Mouse (Mus musculus): ENCODE data around the gene Klf16. TPM values are rescaled to one million over a fixed set of nuclear protein-coding genes. Genes with fewer than 3 reads are reported as not detected.

The Klf16 gene
- polyA plus RNA-seq, 1 experiment from 2014 or later = 7.2 TPM

DNA sequence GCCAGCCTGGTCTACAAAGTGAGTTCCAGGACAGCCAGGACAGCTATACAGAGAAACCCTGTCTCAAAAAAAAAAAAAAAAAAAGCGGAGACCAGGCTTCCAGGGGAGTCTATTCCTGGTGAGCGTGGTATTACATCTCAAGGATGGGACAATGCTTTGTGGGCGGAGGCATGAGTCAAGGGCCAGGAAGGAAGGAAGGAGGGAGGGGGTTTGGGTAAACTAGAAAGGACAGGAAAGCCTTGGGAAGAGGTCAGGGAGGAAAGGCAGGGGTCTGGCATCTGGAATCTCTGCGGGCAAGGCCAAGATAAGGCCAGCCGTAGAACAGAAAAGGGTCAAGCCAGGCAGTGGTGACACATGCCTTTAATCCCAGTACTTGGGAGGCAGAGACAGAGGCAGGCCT lies 37.6 kb downstream of the Klf16 start:
- DNase-seq (ENCODE audit: low spot score) (no peak), ATAC-seq (peak; percentile 11)
- no peak overlapping the region for H3K4me3 ChIP-seq (ENCODE audit: low read depth, low read length)
- WGBS = 29% methylated on average over 5 of the region's 5 CpGs
- H3K4me1 ChIP-seq (ENCODE audit: insufficient read depth, low read depth, low read length) = no peaks in the 10 kb centered on the region
- TF ChIP-seq CTCF (IDR thresholded peaks at IDR 0.05) (no peak), EP300 (IDR thresholded peaks at IDR 0.05) (no peak)
- no peak overlapping the region for H3K4me2 ChIP-seq (replicated peaks; ENCODE audit: low read depth, low read length)
- H3K27ac ChIP-seq (ENCODE audit: low read length) = no peak overlapping the region
- no peak overlapping the region for H3K9ac ChIP-seq (replicated peaks; ENCODE audit: low read depth)
- peaks cover 14% of the 10 kb centered on the region for H3K36me3 ChIP-seq (ENCODE audit: insufficient read depth, low read length)
- 0 out of 2 replicates have a peak, but pooled peaks cover 3% of the 10 kb centered on the region for H3K27me3 ChIP-seq (replicated peaks; ENCODE audit: insufficient read depth, low read length)
- H3K9me3 ChIP-seq (ENCODE audit: low read length) = no peaks in the 10 kb centered on the region

DNA sequence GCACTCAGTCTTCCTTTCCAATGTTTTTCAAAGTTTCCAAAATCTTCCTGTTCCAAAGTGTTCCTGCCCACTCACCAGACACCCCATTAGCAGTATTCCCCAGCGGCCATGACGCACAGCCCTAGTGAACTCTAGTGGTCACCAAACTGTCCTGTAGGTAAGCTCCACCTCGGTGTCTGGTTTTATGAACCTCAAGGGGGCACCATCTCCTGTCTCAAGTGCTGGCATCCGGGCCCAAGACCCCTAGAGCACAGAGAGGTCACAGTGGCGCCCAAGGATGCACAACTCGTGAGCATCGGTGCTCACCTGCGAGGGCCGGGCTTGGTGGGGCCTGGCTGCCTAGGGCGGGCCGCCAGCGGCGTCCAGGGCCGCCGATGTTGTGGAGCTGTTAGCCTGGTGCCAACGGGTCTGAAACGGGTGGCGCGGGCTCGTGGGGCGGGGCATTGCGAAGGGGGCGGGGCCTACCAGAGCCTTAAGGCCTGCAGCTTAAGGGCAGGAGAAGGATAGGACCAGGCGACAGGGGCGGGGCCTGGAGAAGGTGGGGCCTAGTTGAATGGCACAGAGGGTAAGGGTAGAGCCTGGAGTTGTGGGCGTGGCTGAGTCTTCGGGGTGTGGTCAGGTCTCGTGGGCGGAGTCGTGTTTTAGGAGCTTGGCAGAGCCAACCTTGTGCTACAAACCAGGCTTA lies 38.3 kb downstream of the Klf16 start, which contains the start of gene Atp8b3:
TSS of gene Atp8b3 (minus strand) at position 415 of the 685 bp plus-strand sequence.
- ATAC-seq (peak; percentile 93), DNase-seq (ENCODE audit: low spot score) (peak; percentile 93)
- Histone ChIP-seq H3K9me3 (ENCODE audit: low read length) (no peaks in the 10 kb centered on the region), H3K4me1 (ENCODE audit: insufficient read depth, low read depth, low read length) (no peaks in the 10 kb centered on the region), H3K4me3 (ENCODE audit: low read depth, low read length) (no peak within 1 kb of the TSS), H3K36me3 (ENCODE audit: insufficient read depth, low read length) (peaks cover 8% of the 10 kb centered on the region), H3K27ac (ENCODE audit: low read length) (no peak within 1 kb of the TSS), H3K27me3 (replicated peaks; ENCODE audit: insufficient read depth, low read length) (0 out of 2 replicates have a peak, but pooled peaks cover 3% of the 10 kb centered on the region), H3K9ac (replicated peaks; ENCODE audit: low read depth) (no peak within 1 kb of the TSS), H3K4me2 (replicated peaks; ENCODE audit: low read depth, low read length) (peak within 1 kb of the TSS; percentile 39)
- 4% methylated on average over 30 of the region's 30 CpGs for WGBS
- TF ChIP-seq CTCF (IDR thresholded peaks at IDR 0.05) (peak; percentile 56), EP300 (IDR thresholded peaks at IDR 0.05) (no peak)

DNA sequence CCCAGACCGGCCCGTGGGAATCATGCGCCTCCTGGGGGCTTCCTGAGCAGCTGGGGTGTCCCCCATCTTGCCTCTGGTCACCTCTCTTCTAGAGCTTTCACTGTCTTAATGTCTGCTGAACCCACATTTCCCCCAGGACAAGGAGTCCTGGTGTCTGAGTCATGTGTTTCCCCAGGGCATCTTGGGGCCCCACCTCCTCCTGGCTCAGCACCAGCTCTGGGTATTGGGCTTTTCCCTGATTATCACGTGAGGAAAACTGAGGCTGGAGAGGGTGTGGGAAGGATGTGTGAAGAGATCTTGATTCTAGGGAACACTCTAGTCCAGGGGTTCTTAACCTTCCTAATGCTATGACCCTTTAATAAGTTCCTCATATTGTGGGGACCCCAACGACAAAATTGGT lies 38.9 kb downstream of the Klf16 start:
- Histone ChIP-seq H3K4me1 (ENCODE audit: insufficient read depth, low read depth, low read length) (no peaks in the 10 kb centered on the region), H3K9ac (replicated peaks; ENCODE audit: low read depth) (no peak overlapping the region), H3K4me2 (replicated peaks; ENCODE audit: low read depth, low read length) (no peak overlapping the region), H3K9me3 (ENCODE audit: low read length) (no peaks in the 10 kb centered on the region), H3K36me3 (ENCODE audit: insufficient read depth, low read length) (peaks cover 6% of the 10 kb centered on the region), H3K27ac (ENCODE audit: low read length) (no peak overlapping the region), H3K4me3 (ENCODE audit: low read depth, low read length) (no peak overlapping the region), H3K27me3 (replicated peaks; ENCODE audit: insufficient read depth, low read length) (0 out of 2 replicates have a peak, but pooled peaks cover 3% of the 10 kb centered on the region)
- WGBS = 56% methylated on average over 5 of the region's 5 CpGs
- no peak for TF ChIP-seq CTCF (IDR thresholded peaks at IDR 0.05)
- no peak for TF ChIP-seq EP300 (IDR thresholded peaks at IDR 0.05)
- ATAC-seq = no peak
- no peak for DNase-seq (ENCODE audit: low spot score)

DNA sequence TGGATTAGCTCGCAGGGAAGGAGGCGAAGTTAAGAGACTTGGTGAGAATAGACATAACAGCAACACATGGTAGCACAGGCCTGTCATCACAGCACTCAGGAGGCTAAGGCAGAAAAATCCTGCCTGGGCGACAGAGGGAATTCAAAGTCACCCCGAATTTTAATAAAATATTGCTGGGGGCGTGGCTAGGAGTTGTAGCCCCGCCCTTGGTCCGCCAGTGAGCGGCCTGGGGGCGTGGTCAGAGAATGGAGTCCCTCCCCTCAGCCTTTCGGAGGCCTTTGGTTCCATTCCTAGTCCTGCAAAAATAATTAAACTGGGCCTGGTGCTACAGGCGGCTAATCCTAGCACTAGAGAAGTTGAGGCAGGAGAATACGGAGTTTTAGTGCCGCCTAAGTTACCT lies 41.4 kb downstream of the Klf16 start:
- no peak overlapping the region for H3K4me3 ChIP-seq (ENCODE audit: low read depth, low read length)
- H3K4me1 ChIP-seq (ENCODE audit: insufficient read depth, low read depth, low read length) = no peaks in the 10 kb centered on the region
- ATAC-seq = no peak
- no peak overlapping the region for H3K9ac ChIP-seq (replicated peaks; ENCODE audit: low read depth)
- no peaks in the 10 kb centered on the region for H3K36me3 ChIP-seq (ENCODE audit: insufficient read depth, low read length)
- TF ChIP-seq CTCF (IDR thresholded peaks at IDR 0.05) (no peak), EP300 (IDR thresholded peaks at IDR 0.05) (no peak)
- 19% methylated on average over 13 of the region's 13 CpGs for WGBS
- H3K27me3 ChIP-seq (replicated peaks; ENCODE audit: insufficient read depth, low read length) = 0 out of 2 replicates have a peak, but pooled peaks cover 3% of the 10 kb centered on the region
- no peak overlapping the region for H3K27ac ChIP-seq (ENCODE audit: low read length)
- 0 out of 2 replicates have a peak overlapping the region, but pooled peaks have one; percentile 17 for H3K4me2 ChIP-seq (replicated peaks; ENCODE audit: low read depth, low read length)
- H3K9me3 ChIP-seq (ENCODE audit: low read length) = no peaks in the 10 kb centered on the region
- DNase-seq (ENCODE audit: low spot score) = no peak

DNA sequence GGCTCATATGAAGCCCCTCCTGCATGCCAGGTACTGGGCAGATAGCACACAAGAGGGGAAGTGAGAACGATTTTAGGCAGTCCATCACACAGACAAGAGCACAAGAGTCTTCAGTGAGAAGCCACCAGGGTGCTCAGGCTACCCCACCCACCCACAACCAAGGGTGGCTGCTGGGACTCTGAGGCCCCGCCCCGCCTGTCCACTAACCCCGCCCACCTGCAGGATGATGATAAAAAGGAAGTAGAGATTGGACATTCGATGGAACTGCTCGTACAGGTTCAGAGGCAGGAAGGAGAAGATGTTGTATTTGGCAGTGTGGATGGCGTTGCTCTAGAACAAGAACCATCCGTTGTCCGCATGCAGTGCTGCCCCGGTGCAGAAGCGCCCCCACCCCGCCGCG lies 42.0 kb downstream of the Klf16 start:
- TF ChIP-seq CTCF (IDR thresholded peaks at IDR 0.05) = no peak
- Histone ChIP-seq H3K4me2 (replicated peaks; ENCODE audit: low read depth, low read length) (0 out of 2 replicates have a peak overlapping the region, but pooled peaks have one; percentile 17), H3K36me3 (ENCODE audit: insufficient read depth, low read length) (no peaks in the 10 kb centered on the region), H3K9me3 (ENCODE audit: low read length) (no peaks in the 10 kb centered on the region), H3K27ac (ENCODE audit: low read length) (no peak overlapping the region), H3K4me1 (ENCODE audit: insufficient read depth, low read depth, low read length) (no peaks in the 10 kb centered on the region), H3K4me3 (ENCODE audit: low read depth, low read length) (no peak overlapping the region), H3K27me3 (replicated peaks; ENCODE audit: insufficient read depth, low read length) (0 out of 2 replicates have a peak, but pooled peaks cover 3% of the 10 kb centered on the region), H3K9ac (replicated peaks; ENCODE audit: low read depth) (no peak overlapping the region)
- ATAC-seq (no peak), DNase-seq (ENCODE audit: low spot score) (no peak)
- 6% methylated on average over 14 of the region's 14 CpGs for WGBS

DNA sequence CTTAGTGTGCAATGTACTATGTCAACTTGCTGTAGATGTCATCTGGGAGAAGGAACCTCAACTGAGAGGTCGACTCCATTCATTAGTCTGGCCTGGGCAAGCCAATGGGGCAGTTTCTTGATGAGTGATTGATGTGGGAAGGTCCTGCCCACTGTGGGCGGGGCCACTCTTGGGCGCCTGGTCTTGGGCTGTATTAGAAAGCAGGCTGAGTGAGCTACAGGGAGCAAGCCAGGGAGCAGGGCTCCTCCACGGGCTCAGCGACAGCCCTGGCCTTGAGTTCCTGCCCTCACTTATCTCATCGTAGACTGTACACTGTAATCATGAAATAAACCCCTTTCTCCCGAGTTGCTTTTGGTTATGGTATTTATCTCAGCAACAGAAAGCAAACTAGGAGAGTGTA lies 43.4 kb downstream of the Klf16 start:
- 15% methylated on average over 7 of the region's 7 CpGs for WGBS
- H3K4me3 ChIP-seq (ENCODE audit: low read depth, low read length) = no peak overlapping the region
- H3K27me3 ChIP-seq (replicated peaks; ENCODE audit: insufficient read depth, low read length) = 0 out of 2 replicates have a peak, but pooled peaks cover 3% of the 10 kb centered on the region
- H3K36me3 ChIP-seq (ENCODE audit: insufficient read depth, low read length) = no peaks in the 10 kb centered on the region
- DNase-seq (ENCODE audit: low spot score) (no peak), ATAC-seq (peak; percentile 29; the same call in 1 of the 2 replicates)
- H3K9me3 ChIP-seq (ENCODE audit: low read length) = no peaks in the 10 kb centered on the region
- H3K9ac ChIP-seq (replicated peaks; ENCODE audit: low read depth) = no peak overlapping the region
- TF ChIP-seq EP300 (IDR thresholded peaks at IDR 0.05) (no peak), CTCF (IDR thresholded peaks at IDR 0.05) (no peak)
- no peak overlapping the region for H3K27ac ChIP-seq (ENCODE audit: low read length)
- no peak overlapping the region for H3K4me2 ChIP-seq (replicated peaks; ENCODE audit: low read depth, low read length)
- H3K4me1 ChIP-seq (ENCODE audit: insufficient read depth, low read depth, low read length) = no peaks in the 10 kb centered on the region

Data from lung, postnatal 0 days (tissue).